In genomic region chr17:57275997-57276351, GRCm38 (mm10) we compare ENCODE assay signal across 8 mouse cellular contexts. TPM values are rescaled to one million over a fixed set of nuclear protein-coding genes. Genes with fewer than 3 reads are reported as not detected.
DNase-seq lines count a peak whose midpoint lies in the region; ATAC-seq lines count a peak whose summit lies in the region.

No protein-coding gene starts in this region.

- peak overlapping the region; percentile 44 for H3K4me3 ChIP-seq in forebrain, embryonic 16.5 days (replicated peaks; ENCODE audit: low read length)
- H3K4me3 ChIP-seq in limb, embryonic 11.5 days (ENCODE audit: low read depth, low read length): peak overlapping the region; percentile 42

- 5% methylated on average over 13 of the region's 13 CpGs for WGBS in forebrain, embryonic 16.5 days
- 4% methylated on average over 13 of the region's 13 CpGs for WGBS in limb, embryonic 11.5 days

- H3K27ac ChIP-seq in forebrain, embryonic 16.5 days (ENCODE audit: low read length): no peak overlapping the region
- no peak overlapping the region for H3K27ac ChIP-seq in limb, embryonic 11.5 days (replicated peaks; ENCODE audit: low read depth, low read length)

- peaks cover 13% of the 10 kb centered on the region for H3K4me1 ChIP-seq in forebrain, embryonic 16.5 days (replicated peaks; ENCODE audit: control insufficient read depth, insufficient read depth, low read length)
- H3K4me1 ChIP-seq in limb, embryonic 11.5 days (ENCODE audit: control insufficient read depth, insufficient read depth, low read length): peaks cover 3% of the 10 kb centered on the region; the same call in 1 of the 2 replicates

- peaks cover 8% of the 10 kb centered on the region for H3K27me3 ChIP-seq in forebrain, embryonic 16.5 days (replicated peaks; ENCODE audit: control insufficient read depth, insufficient read depth, low read length)
- peaks cover 25% of the 10 kb centered on the region for H3K27me3 ChIP-seq in limb, embryonic 11.5 days (ENCODE audit: control insufficient read depth, insufficient read depth, low read length)

- intact Hi-C loops in heart, postnatal 14 days (cut with DNase I): loop anchor here (1.0 to 2.0 kb wide), 2 partner anchors 26 to 59 kb away; no protein-coding TSS in a partner anchor
- intact Hi-C loops in left cerebral cortex, postnatal 25 days (cut with DNase I): loop anchor here (5.0 kb wide), 1 partner anchor 56 kb away; no protein-coding TSS in a partner anchor

- DNase-seq in heart, adult 11 months: peak; percentile 97
- no peak for DNase-seq in heart, postnatal 14 days
- peak; percentile 44 for DNase-seq in MN1 (ENCODE audit: low spot score)
- DNase-seq in limb, embryonic 11.5 days (ENCODE audit: low spot score): peak; percentile 26
- peak; percentile 30 for DNase-seq in retina, embryonic 14.5 days (ENCODE audit: low spot score)
- no peak for DNase-seq in left cerebral cortex, postnatal 25 days (ENCODE audit: low spot score in 2 of 2)
- no peak for DNase-seq in layer of hippocampus, postnatal 10 days (ENCODE audit: low spot score in 2 of 2)

- peak; percentile 17 for ATAC-seq in forebrain, embryonic 16.5 days
- ATAC-seq in limb, embryonic 11.5 days (ENCODE audit: insufficient number of reproducible peaks, low FRiP score, low TSS enrichment, low read depth): no peak

- no peaks in the 10 kb centered on the region for H3K9me3 ChIP-seq in forebrain, embryonic 16.5 days (ENCODE audit: control insufficient read depth, low read length)
- H3K9me3 ChIP-seq in limb, embryonic 11.5 days (ENCODE audit: control insufficient read depth, low read length): no peaks in the 10 kb centered on the region

- H3K9ac ChIP-seq in forebrain, embryonic 16.5 days (replicated peaks; ENCODE audit: low read depth, low read length): peak overlapping the region; percentile 35; the same call in 1 of the 2 replicates
- no peak overlapping the region for H3K9ac ChIP-seq in limb, embryonic 11.5 days (ENCODE audit: low read length)

- peak overlapping the region; percentile 71 for H3K4me2 ChIP-seq in forebrain, embryonic 16.5 days (ENCODE audit: low read length)
- H3K4me2 ChIP-seq in limb, embryonic 11.5 days (ENCODE audit: low read depth, severe bottlenecking): peak overlapping the region; percentile 58

- no peaks in the 10 kb centered on the region for H3K36me3 ChIP-seq in forebrain, embryonic 16.5 days (ENCODE audit: control insufficient read depth, insufficient read depth)
- no peaks in the 10 kb centered on the region for H3K36me3 ChIP-seq in limb, embryonic 11.5 days (ENCODE audit: control insufficient read depth, insufficient read depth, low read length)

RNA-seq across cellular contexts. Expression of gene Vav1, which starts 2.9 kb away (rescaled TPM):
- 1 to 10 TPM; 2.2 to 5.5 TPM for total RNA-seq in heart, postnatal 14 days (2021)
- polyA plus RNA-seq in forebrain, embryonic 16.5 days (2015; fragmentation: Nextera tagmentation; extraction: Ambion mirVana): 1.1 and 1.3 TPM in 2 replicates
- polyA plus RNA-seq in limb, embryonic 11.5 days (2014; fragmentation: Nextera tagmentation; extraction: Ambion mirVana): 1.6 and 1.7 TPM in 2 replicates
- total RNA-seq in left cerebral cortex, postnatal 25 days (2021): 1 to 10 TPM; 2.9 to 4.3 TPM
- total RNA-seq in layer of hippocampus, postnatal 10 days (2021): 1 to 10 TPM; 4.4 to 4.6 TPM

RNA-seq across cellular contexts. Expression of gene Trip10, which starts 26.7 kb away (rescaled TPM):
- 10 to 100 TPM; 72.3 to 77.5 TPM for total RNA-seq in heart, postnatal 14 days (2021)
- polyA plus RNA-seq in forebrain, embryonic 16.5 days (2015; fragmentation: Nextera tagmentation; extraction: Ambion mirVana): 12.0 and 14.2 TPM in 2 replicates
- polyA plus RNA-seq in limb, embryonic 11.5 days (2014; fragmentation: Nextera tagmentation; extraction: Ambion mirVana): 27.8 and 28.4 TPM in 2 replicates
- 1 to 10 TPM; 6.5 to 7.3 TPM for total RNA-seq in left cerebral cortex, postnatal 25 days (2021)
- 1 to 10 TPM; 6.6 to 8.0 TPM for total RNA-seq in layer of hippocampus, postnatal 10 days (2021)

RNA-seq across cellular contexts. Expression of gene Gpr108, which starts 27.7 kb away (rescaled TPM):
- total RNA-seq in heart, postnatal 14 days (2021): 10 to 100 TPM; 25.9 to 26.8 TPM
- polyA plus RNA-seq in forebrain, embryonic 16.5 days (2015; fragmentation: Nextera tagmentation; extraction: Ambion mirVana): 18.2 and 18.3 TPM in 2 replicates
- polyA plus RNA-seq in limb, embryonic 11.5 days (2014; fragmentation: Nextera tagmentation; extraction: Ambion mirVana): 28.2 and 30.8 TPM in 2 replicates
- 10 to 100 TPM; 21.5 to 24.0 TPM for total RNA-seq in left cerebral cortex, postnatal 25 days (2021)
- 10 to 100 TPM; 15.0 to 16.3 TPM for total RNA-seq in layer of hippocampus, postnatal 10 days (2021)

RNA-seq across cellular contexts. Expression of gene C3, which starts 48.0 kb away (rescaled TPM):
- total RNA-seq in heart, postnatal 14 days (2021): 10 to 100 TPM; 47.9 to 65.0 TPM
- polyA plus RNA-seq in forebrain, embryonic 16.5 days (2015; fragmentation: Nextera tagmentation; extraction: Ambion mirVana): 0.65 and 1.2 TPM in 2 replicates
- 0.03 and 0.21 TPM in 2 replicates for polyA plus RNA-seq in limb, embryonic 11.5 days (2014; fragmentation: Nextera tagmentation; extraction: Ambion mirVana)
- total RNA-seq in left cerebral cortex, postnatal 25 days (2021): under 1 TPM; 0.41 to 0.48 TPM
- total RNA-seq in layer of hippocampus, postnatal 10 days (2021): 1 to 10 TPM; 2.7 to 2.8 TPM

Comparison
In these comparisons a context has a peak if more than half of its experiments do, and no peak if none do; other contexts are left out.
1. DNase-seq: peak in heart, adult 11 months (single experiment), MN1 (single experiment), limb, embryonic 11.5 days (single experiment) and retina, embryonic 14.5 days (single experiment); none in heart, postnatal 14 days (0 of 2), left cerebral cortex, postnatal 25 days (0 of 2) and layer of hippocampus, postnatal 10 days (0 of 2).
2. RNA of gene Trip10, which starts 26.7 kb away (total RNA-seq): 72.3 to 77.5 TPM in heart, postnatal 14 days; 6.6 to 8.0 TPM in layer of hippocampus, postnatal 10 days and 6.5 to 7.3 TPM in left cerebral cortex, postnatal 25 days; every median in the first group is over 4 times any median in the second.